Comparison of ENCODE assay signal across 26 mouse cellular contexts in the genomic region with DNA sequence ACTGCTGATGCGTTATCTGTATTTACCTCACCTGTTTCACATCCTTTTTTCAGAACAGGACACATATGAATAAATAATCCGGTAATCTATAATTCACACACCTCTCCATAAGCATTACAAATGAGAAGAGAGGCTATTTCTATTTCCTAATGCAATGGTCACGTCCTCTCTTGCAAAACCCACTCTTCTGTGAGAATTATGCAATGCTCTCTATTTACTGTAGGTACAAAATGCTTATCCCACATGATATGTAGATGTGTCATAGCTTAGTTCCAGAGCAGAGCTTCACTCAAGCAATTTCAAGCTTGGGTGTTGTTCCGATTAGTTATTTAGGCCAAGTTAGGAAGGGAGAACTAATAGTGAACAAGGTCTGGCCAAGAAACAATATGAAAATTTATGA.
"Had no signal": no experiment of that assay in that cellular context is flagged by ENCODE, and none has a peak within 500 bp of the region (broad histone marks: within the 10 kb centered on the region; RNA-seq: fewer than 3 reads in every experiment).

No protein-coding gene starts in this region.

- H3K4me3 ChIP-seq: gastrocnemius, adult 2 months; heart, embryonic 10.5 days; heart, embryonic 12.5 days; hindbrain, embryonic 10.5 days; hindbrain, embryonic 12.5 days; intestine, embryonic 15.5 days; layer of hippocampus, adult 2 months; left cerebral cortex, adult 2 months; limb, embryonic 10.5 days; limb, embryonic 12.5 days had no signal

- H3K27ac ChIP-seq: gastrocnemius, adult 2 months; heart, embryonic 10.5 days; hindbrain, embryonic 10.5 days; hindbrain, embryonic 12.5 days; hindbrain, embryonic 14.5 days; intestine, embryonic 15.5 days; layer of hippocampus, adult 2 months; left cerebral cortex, adult 2 months; limb, embryonic 10.5 days; limb, embryonic 12.5 days had no signal

- ATAC-seq: hindbrain, embryonic 16.5 days; inflammation-experienced regulatory T-cells, adult 6 months; intestine, embryonic 15.5 days; intestine, postnatal 0 days had no signal

- H3K9ac ChIP-seq: heart, embryonic 12.5 days; hindbrain, embryonic 12.5 days; hindbrain, embryonic 14.5 days; intestine, embryonic 15.5 days; limb, embryonic 12.5 days had no signal

- H3K4me1 ChIP-seq: heart, embryonic 10.5 days; heart, embryonic 12.5 days; hindbrain, embryonic 10.5 days; hindbrain, embryonic 12.5 days; intestine, embryonic 15.5 days; limb, embryonic 10.5 days had no signal

- H3K27me3 ChIP-seq: heart, embryonic 12.5 days; hindbrain, embryonic 12.5 days; intestine, embryonic 15.5 days; limb, embryonic 12.5 days had no signal

- H3K4me2 ChIP-seq: heart, embryonic 12.5 days; hindbrain, embryonic 12.5 days; hindbrain, embryonic 14.5 days; intestine, embryonic 15.5 days; limb, embryonic 12.5 days; liver, embryonic 11.5 days had no signal

- H3K9me3 ChIP-seq: heart, embryonic 10.5 days; heart, embryonic 12.5 days; hindbrain, embryonic 10.5 days; hindbrain, embryonic 12.5 days; intestine, embryonic 15.5 days; limb, embryonic 10.5 days; limb, embryonic 12.5 days had no signal

- H3K36me3 ChIP-seq: heart, embryonic 10.5 days; heart, embryonic 12.5 days; hindbrain, embryonic 10.5 days; hindbrain, embryonic 12.5 days; intestine, embryonic 15.5 days; limb, embryonic 10.5 days; limb, embryonic 12.5 days had no signal

- DNase-seq: gastrocnemius, adult 2 months; gastrocnemius, postnatal 10 days; gastrocnemius, postnatal 36 days; heart, adult 18-20 months; heart, postnatal 10 days; heart, postnatal 4 days; kidney, adult 18-20 months; kidney, adult 8-10 months; kidney, postnatal 10 days; kidney, postnatal 25 days; kidney, postnatal 4 days; liver had no signal
